Mouse (Mus musculus) neural tube, embryonic 13.5 days (tissue): Measurements from ENCODE around the gene Chid1. TPM values are rescaled to one million over a fixed set of nuclear protein-coding genes. Genes with fewer than 3 reads are reported as not detected.

ENCODE experiments used
- ATAC-seq: fragments of 200-750 bp; cut with Nextera tagmentation; 2 replicates; pipeline ENCODE4 v1.8.0; 2017; ENCODE audit warnings: low read depth, mild to moderate bottlenecking, moderate TSS enrichment, moderate library complexity
- H3K27ac ChIP-seq: fragments of 300-500 bp; sonication (generic); replicated peaks from 2 replicates; pipeline ENCODE4 v1.5.1; 2015; ENCODE audit warnings: moderate library complexity, mild to moderate bottlenecking, inconsistent platforms
- H3K27me3 ChIP-seq: fragments of 300-500 bp; sonication (generic); 2 replicates; pipeline ENCODE4 v1.6.1; 2015; ENCODE audit warnings: mild to moderate bottlenecking, inconsistent platforms
- H3K36me3 ChIP-seq: fragments of 300-500 bp; sonication (generic); 2 replicates; pipeline ENCODE4 v1.6.1; 2015; ENCODE audit warnings: mild to moderate bottlenecking, inconsistent platforms
- H3K4me1 ChIP-seq: fragments of 300-500 bp; sonication (generic); replicated peaks from 2 replicates; pipeline ENCODE4 v1.6.1; 2015; ENCODE audit warnings: inconsistent platforms
- H3K4me2 ChIP-seq: fragments of 300-500 bp; sonication (generic); 2 replicates; pipeline ENCODE4 v1.6.1; 2015; ENCODE audit warnings: inconsistent platforms, mild to moderate bottlenecking, moderate library complexity
- H3K4me3 ChIP-seq: fragments of 300-500 bp; sonication (generic); 2 replicates; pipeline ENCODE4 v1.5.1; 2015; ENCODE audit warnings: mild to moderate bottlenecking, inconsistent platforms
- H3K9ac ChIP-seq: fragments of 300-500 bp; sonication (generic); 2 replicates; pipeline ENCODE4 v1.6.1; 2015; ENCODE audit warnings: moderate library complexity, mild to moderate bottlenecking, inconsistent platforms
- H3K9me3 ChIP-seq: fragments of 300-500 bp; sonication (generic); 2 replicates; pipeline ENCODE4 v1.6.1; 2016; ENCODE audit warnings: inconsistent platforms
- WGBS: fragments of 180-500 bp; shearing (Covaris S2); methylation state at CpG from one replicate; pipeline ENCODE4 v1.1.7; 2015; 5-methylcytosine and 5-hydroxymethylcytosine counted together
- polyA plus RNA-seq: library from polyadenylated mRNA; unstranded; fragments of >200 nt; fragmentation: Nextera tagmentation; extraction: Ambion mirVana; gene quantifications from 2 replicates; pipeline ENCODE4 v1.2.1, GENCODE M21; 2015

Chid1 gene
- polyA plus RNA-seq, 1 experiment from 2014 or later, result 38.6 TPM

- Histone ChIP-seq H3K27ac (no peak overlapping the region), H3K4me1 (peaks cover 26% of the 10 kb centered on the region), H3K27me3 (no peaks in the 10 kb centered on the region), H3K9me3 (no peaks in the 10 kb centered on the region), H3K36me3 (peaks cover 6% of the 10 kb centered on the region; the same call in 1 of the 2 replicates), H3K4me2 (no peak overlapping the region), H3K4me3 (no peak overlapping the region), H3K9ac (no peak overlapping the region)
- no peak for ATAC-seq
- WGBS, result 96% methylated on average over 3 of the region's 3 CpGs
These were observed 30.3 kb upstream of the Chid1 start for GRCm38 (mm10) chr7:141569916-141570315.

GRCm38 (mm10) chr7:141569283-141569803, 29.7 kb upstream of the Chid1 start:
- Histone ChIP-seq H3K4me2 (no peak overlapping the region), H3K27me3 (no peaks in the 10 kb centered on the region), H3K36me3 (peaks cover 6% of the 10 kb centered on the region; the same call in 1 of the 2 replicates), H3K9me3 (no peaks in the 10 kb centered on the region), H3K4me1 (peaks cover 31% of the 10 kb centered on the region), H3K4me3 (no peak overlapping the region), H3K9ac (no peak overlapping the region), H3K27ac (no peak overlapping the region)
- 87% methylated on average over 9 of the region's 9 CpGs for WGBS
- ATAC-seq, result no peak

DNA sequence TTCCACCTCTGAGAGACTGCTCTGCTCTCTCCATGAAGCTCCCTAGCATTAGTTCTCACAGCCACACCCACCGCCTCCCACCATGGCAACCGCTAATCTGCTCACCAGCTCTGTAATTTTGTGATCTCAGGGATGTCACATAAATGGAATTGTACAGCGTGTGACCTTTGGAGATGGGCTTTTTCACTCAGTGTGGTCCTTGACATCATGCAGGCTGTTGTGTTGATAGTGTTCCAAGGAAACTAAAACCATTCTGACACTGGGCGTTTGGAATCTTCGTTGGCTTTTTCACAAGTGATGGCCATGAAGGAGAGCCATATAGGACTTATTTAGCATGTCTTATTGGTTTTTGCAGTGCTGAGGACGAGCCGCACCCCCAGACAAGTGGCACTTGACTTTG, 26.9 kb upstream of the Chid1 start:
- no peaks in the 10 kb centered on the region for H3K9me3 ChIP-seq
- no peak overlapping the region for H3K4me3 ChIP-seq
- H3K27ac ChIP-seq, result no peak overlapping the region
- peaks cover 49% of the 10 kb centered on the region for H3K4me1 ChIP-seq
- no peak overlapping the region for H3K4me2 ChIP-seq
- H3K27me3 ChIP-seq, result no peaks in the 10 kb centered on the region
- WGBS, result 82% methylated on average over 7 of the region's 7 CpGs
- H3K36me3 ChIP-seq, result peaks cover 6% of the 10 kb centered on the region; the same call in 1 of the 2 replicates
- H3K9ac ChIP-seq, result no peak overlapping the region
- ATAC-seq, result no peak

DNA sequence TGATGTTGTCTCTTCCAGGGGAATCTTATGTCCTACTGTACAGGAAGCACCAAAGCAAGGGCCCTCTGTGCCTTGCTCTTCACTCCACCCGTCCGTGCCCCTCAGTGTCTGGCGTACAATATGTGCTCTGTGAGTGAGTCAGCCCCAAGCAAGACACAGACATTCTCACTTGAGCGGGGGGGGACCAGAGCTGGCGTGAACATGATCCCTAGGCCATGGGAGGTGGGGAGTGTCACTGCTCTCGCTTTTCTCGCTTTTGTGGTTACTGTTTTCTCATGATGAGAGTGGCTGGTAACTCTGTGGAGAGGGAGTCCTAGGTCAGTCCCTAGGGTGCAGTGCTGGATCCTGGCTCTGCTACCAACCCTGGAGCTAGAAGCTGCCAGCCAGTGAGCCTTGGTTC, 24.9 kb upstream of the Chid1 start:
- Histone ChIP-seq H3K27me3 (no peaks in the 10 kb centered on the region), H3K4me3 (no peak overlapping the region), H3K36me3 (peaks cover 6% of the 10 kb centered on the region; the same call in 1 of the 2 replicates), H3K9ac (peak overlapping the region; percentile 18; the same call in 1 of the 2 replicates), H3K9me3 (no peaks in the 10 kb centered on the region), H3K4me2 (0 out of 2 replicates have a peak overlapping the region, but pooled peaks have one; percentile 82), H3K4me1 (peaks cover 55% of the 10 kb centered on the region), H3K27ac (0 out of 2 replicates have a peak overlapping the region, but pooled peaks have one; percentile 6)
- 74% methylated on average over 7 of the region's 7 CpGs for WGBS
- ATAC-seq, result no peak

DNA sequence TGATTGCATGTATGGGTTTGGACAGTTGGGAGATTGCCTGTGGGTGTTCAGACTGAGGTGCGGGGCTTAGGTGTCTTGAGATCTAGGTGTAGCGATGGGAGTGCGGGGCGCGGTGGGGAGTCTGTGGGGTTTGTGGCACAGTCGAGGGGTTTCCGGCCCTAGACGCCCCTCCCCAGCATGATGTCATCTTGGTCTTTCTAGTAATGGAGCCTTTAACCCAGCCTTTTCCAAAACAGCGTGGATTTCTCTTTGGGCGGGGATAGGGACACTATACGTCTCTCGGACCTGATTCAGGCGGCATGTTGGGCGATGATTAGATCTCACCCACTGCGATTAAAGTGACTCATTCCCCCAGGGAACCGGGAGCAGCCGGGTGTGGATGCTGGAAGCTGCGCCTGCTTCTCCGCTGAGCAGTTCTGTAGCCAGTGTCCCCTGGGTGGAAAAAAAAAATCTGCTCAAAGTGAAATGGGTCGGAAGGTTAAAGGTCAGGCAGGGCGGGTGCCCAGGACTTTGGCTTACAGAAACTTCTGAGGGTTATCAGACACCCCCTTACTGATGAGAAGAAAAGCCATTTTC, 23.3 kb upstream of the Chid1 start:
- 1% methylated on average over 21 of the region's 21 CpGs for WGBS
- Histone ChIP-seq H3K27ac (peak overlapping the region; percentile 93), H3K36me3 (peaks cover 6% of the 10 kb centered on the region; the same call in 1 of the 2 replicates), H3K9ac (peak overlapping the region; percentile 100), H3K9me3 (no peaks in the 10 kb centered on the region), H3K4me2 (peak overlapping the region; percentile 82), H3K27me3 (no peaks in the 10 kb centered on the region), H3K4me3 (peak overlapping the region; percentile 96), H3K4me1 (peaks cover 45% of the 10 kb centered on the region)
- peak; percentile 41 for ATAC-seq

GRCm38 (mm10) chr7:141562421-141562851, 22.8 kb upstream of the Chid1 start:
- Histone ChIP-seq H3K4me2 (peak overlapping the region; percentile 82), H3K9ac (peak overlapping the region; percentile 100), H3K36me3 (peaks cover 6% of the 10 kb centered on the region; the same call in 1 of the 2 replicates), H3K4me3 (peak overlapping the region; percentile 96), H3K4me1 (peaks cover 43% of the 10 kb centered on the region), H3K27me3 (no peaks in the 10 kb centered on the region), H3K9me3 (no peaks in the 10 kb centered on the region), H3K27ac (peak overlapping the region; percentile 93)
- ATAC-seq, result peak; percentile 75
- WGBS, result 0% methylated on average over 23 of the region's 33 CpGs

- Histone ChIP-seq H3K27me3 (no peaks in the 10 kb centered on the region), H3K27ac (peak within 1 kb of the TSS; percentile 93), H3K9me3 (no peaks in the 10 kb centered on the region), H3K4me3 (peak within 1 kb of the TSS; percentile 96), H3K36me3 (peaks cover 6% of the 10 kb centered on the region; the same call in 1 of the 2 replicates), H3K4me2 (peak within 1 kb of the TSS; percentile 82), H3K9ac (peak within 1 kb of the TSS; percentile 100), H3K4me1 (peaks cover 37% of the 10 kb centered on the region)
- under 1% methylated on average over 72 of the region's 72 CpGs for WGBS
- peak; percentile 96 for ATAC-seq
These were observed 22.2 kb upstream of the Chid1 start, which contains the start of gene Ap2a2 for GRCm38 (mm10) chr7:141561682-141562391. Ap2a2 (plus strand) TSS chr7:141562173.

DNA sequence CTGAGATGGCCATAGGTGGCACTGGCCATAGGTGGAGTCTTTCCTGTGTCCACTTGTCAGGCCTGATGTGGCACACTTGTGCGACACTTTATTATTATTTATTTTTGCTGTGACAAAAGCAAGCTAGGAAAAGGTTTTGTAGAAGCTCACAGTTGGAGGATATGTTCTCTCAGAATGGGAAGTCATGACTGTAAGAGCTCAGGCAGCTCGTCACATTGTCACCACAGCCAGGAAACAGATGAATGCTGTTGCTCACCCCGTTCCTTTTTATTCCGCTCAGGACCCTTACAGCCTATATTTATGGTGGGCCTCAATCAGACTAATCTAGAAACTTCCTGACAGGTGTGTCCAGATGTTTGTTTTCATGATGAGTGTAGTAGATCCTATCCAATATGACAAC, 20.8 kb upstream of the Chid1 start:
- ATAC-seq, result no peak
- H3K27ac ChIP-seq, result no peak overlapping the region
- peaks cover 31% of the 10 kb centered on the region for H3K4me1 ChIP-seq
- H3K36me3 ChIP-seq, result peaks cover 3% of the 10 kb centered on the region; the same call in 1 of the 2 replicates
- no peaks in the 10 kb centered on the region for H3K9me3 ChIP-seq
- 84% methylated on average over 4 of the region's 4 CpGs for WGBS
- no peak overlapping the region for H3K4me2 ChIP-seq
- no peak overlapping the region for H3K9ac ChIP-seq
- H3K4me3 ChIP-seq, result no peak overlapping the region
- no peaks in the 10 kb centered on the region for H3K27me3 ChIP-seq

DNA sequence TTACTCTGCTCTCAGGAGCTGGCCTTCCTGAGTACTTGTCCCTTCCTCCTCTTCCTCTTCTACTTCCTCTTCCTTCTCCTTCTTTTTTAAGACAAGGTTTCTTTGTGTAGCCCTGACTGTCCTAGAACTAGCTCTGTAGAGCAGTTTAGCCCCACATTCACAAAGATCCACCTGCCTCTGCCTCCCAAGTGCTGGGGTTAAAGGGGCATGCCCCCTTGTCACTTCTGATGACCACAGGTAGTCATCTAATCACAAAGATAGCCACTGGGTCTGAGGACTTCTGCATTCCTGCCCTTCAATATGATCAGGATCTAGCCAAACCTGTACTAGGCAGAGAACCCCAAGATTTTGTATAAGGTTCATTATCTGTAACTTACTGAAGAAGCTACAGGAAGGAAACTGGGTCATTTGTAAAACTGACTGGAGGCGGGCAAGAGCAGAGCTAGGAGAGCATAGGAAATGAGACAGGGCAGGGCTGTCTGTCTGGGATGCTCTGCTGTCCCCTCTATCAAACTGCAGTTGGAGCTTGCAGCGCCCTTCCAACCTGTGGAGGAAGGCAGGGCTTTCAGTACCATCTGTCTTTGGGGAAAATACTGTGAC, 20.2 kb upstream of the Chid1 start:
- 69% methylated on average over 2 of the region's 2 CpGs for WGBS
- Histone ChIP-seq H3K9me3 (no peaks in the 10 kb centered on the region), H3K4me1 (peaks cover 28% of the 10 kb centered on the region), H3K9ac (no peak overlapping the region), H3K4me3 (no peak overlapping the region), H3K27me3 (no peaks in the 10 kb centered on the region), H3K36me3 (no peaks in the 10 kb centered on the region), H3K27ac (no peak overlapping the region), H3K4me2 (no peak overlapping the region)
- ATAC-seq, result no peak

DNA sequence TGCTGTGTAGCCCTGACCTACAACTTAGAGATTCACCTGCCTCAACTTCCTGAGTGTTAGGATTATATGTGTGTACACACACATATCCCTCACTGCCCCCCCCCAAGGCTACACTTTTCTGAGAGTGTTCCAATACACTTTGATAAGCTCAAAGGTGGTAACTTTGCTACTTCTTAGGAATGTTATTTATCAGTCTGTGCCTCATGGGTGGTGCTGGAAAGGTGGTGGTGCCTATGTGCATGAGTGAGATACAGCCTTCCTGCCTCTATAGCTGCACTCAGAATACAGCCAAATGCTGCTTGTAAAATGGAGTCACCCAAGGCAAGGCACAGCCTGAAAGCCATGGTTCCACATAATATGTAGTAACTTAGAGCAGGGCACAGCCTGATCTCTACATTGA, 19.3 kb upstream of the Chid1 start:
- Histone ChIP-seq H3K27ac (no peak overlapping the region), H3K4me1 (peaks cover 20% of the 10 kb centered on the region)

GRCm38 (mm10) chr7:141558329-141558776, 18.7 kb upstream of the Chid1 start:
- WGBS, result 79% methylated on average over 4 of the region's 4 CpGs
- no peaks in the 10 kb centered on the region for H3K9me3 ChIP-seq
- no peak for ATAC-seq
- H3K4me2 ChIP-seq, result no peak overlapping the region
- no peak overlapping the region for H3K9ac ChIP-seq
- peaks cover 14% of the 10 kb centered on the region for H3K4me1 ChIP-seq
- no peak overlapping the region for H3K27ac ChIP-seq
- no peak overlapping the region for H3K4me3 ChIP-seq
- no peaks in the 10 kb centered on the region for H3K36me3 ChIP-seq
- no peaks in the 10 kb centered on the region for H3K27me3 ChIP-seq

More for the DNA sequence above, 19.3 kb upstream of the Chid1 start:
- no peaks in the 10 kb centered on the region for H3K9me3 ChIP-seq
- H3K27me3 ChIP-seq, result no peaks in the 10 kb centered on the region
- no peak overlapping the region for H3K9ac ChIP-seq
- H3K36me3 ChIP-seq, result no peaks in the 10 kb centered on the region
- no peak overlapping the region for H3K4me3 ChIP-seq
- no peak for ATAC-seq
- no peak overlapping the region for H3K4me2 ChIP-seq

- Histone ChIP-seq H3K36me3 (no peaks in the 10 kb centered on the region), H3K27me3 (no peaks in the 10 kb centered on the region), H3K4me1 (no peaks in the 10 kb centered on the region), H3K9me3 (no peaks in the 10 kb centered on the region), H3K9ac (no peak overlapping the region), H3K27ac (no peak overlapping the region), H3K4me2 (no peak overlapping the region), H3K4me3 (no peak overlapping the region)
- 72% methylated on average over 2 of the region's 2 CpGs for WGBS
- no peak for ATAC-seq
These were observed 10.8 kb upstream of the Chid1 start for GRCm38 (mm10) chr7:141550464-141550863.
